Mouse (Mus musculus): ENCODE data around the gene Slc37a3. TPM values are rescaled to one million over a fixed set of nuclear protein-coding genes. Genes with fewer than 3 reads are reported as not detected.

Gene Slc37a3
- polyA plus RNA-seq, 1 experiment from 2014 or later, result 34.5 TPM

DNA sequence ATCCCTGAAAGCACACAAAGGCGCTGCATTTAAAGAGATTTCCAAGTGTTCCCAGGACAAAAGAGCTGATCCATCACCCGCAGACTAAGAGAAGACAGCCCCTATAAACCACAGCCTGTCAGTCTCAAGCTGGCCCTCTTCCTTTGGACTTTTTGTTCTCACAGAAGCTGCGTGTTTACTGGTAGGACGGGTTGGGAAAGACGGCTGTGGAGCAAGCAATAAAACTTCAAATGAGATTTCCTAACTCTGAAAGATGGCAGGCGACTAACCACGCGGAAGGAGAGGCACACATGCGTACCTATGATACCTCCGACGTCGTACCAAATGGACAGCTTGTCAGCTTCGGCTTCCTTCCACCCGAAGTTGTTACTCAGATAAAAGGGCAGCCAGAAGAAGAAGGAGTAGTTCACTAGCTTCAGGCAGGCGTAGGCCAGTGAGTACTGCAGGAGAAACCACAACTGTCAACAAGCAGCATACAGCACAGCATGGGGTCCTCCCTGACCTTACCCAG is 30.4 kb downstream of the Slc37a3 start:
- no peaks in the 10 kb centered on the region for H3K27me3 ChIP-seq (ENCODE audit: control insufficient read depth, insufficient read depth, low read length)
- H3K9ac ChIP-seq (ENCODE audit: low read depth, low read length), result no peak overlapping the region
- H3K9me3 ChIP-seq (replicated peaks; ENCODE audit: control insufficient read depth, low read length), result no peaks in the 10 kb centered on the region
- H3K4me2 ChIP-seq, result no peak overlapping the region
- no peak for ATAC-seq (replicated peaks; ENCODE audit: insufficient number of reproducible peaks, low FRiP score, low TSS enrichment)
- 55% methylated on average over 15 of the region's 15 CpGs for WGBS (ENCODE audit: insufficient replicate concordance)
- peaks cover 18% of the 10 kb centered on the region for H3K36me3 ChIP-seq (ENCODE audit: control insufficient read depth, insufficient read depth, low read length)
- H3K4me3 ChIP-seq (ENCODE audit: low read depth, low read length), result no peak overlapping the region
- no peaks in the 10 kb centered on the region for H3K4me1 ChIP-seq (ENCODE audit: control insufficient read depth, insufficient read depth, low read length)
- H3K27ac ChIP-seq (ENCODE audit: low read depth, low read length), result no peak overlapping the region

- ATAC-seq (replicated peaks; ENCODE audit: insufficient number of reproducible peaks, low FRiP score, low TSS enrichment), result no peak
- no peak overlapping the region for H3K9ac ChIP-seq (ENCODE audit: low read depth, low read length)
- H3K27me3 ChIP-seq (ENCODE audit: control insufficient read depth, insufficient read depth, low read length), result no peaks in the 10 kb centered on the region
- H3K4me3 ChIP-seq (ENCODE audit: low read depth, low read length), result no peak overlapping the region
- H3K4me2 ChIP-seq, result no peak overlapping the region
- H3K4me1 ChIP-seq (ENCODE audit: control insufficient read depth, insufficient read depth, low read length), result no peaks in the 10 kb centered on the region
- H3K27ac ChIP-seq (ENCODE audit: low read depth, low read length), result no peak overlapping the region
- no peaks in the 10 kb centered on the region for H3K9me3 ChIP-seq (replicated peaks; ENCODE audit: control insufficient read depth, low read length)
- peaks cover 14% of the 10 kb centered on the region for H3K36me3 ChIP-seq (ENCODE audit: control insufficient read depth, insufficient read depth, low read length)
- WGBS (ENCODE audit: insufficient replicate concordance), result 63% methylated on average over 7 of the region's 7 CpGs
These were observed 32.0 kb downstream of the Slc37a3 start for GRCm38 (mm10) chr6:39345430-39345829.

- Histone ChIP-seq H3K9me3 (replicated peaks; ENCODE audit: control insufficient read depth, low read length) (no peaks in the 10 kb centered on the region), H3K36me3 (ENCODE audit: control insufficient read depth, insufficient read depth, low read length) (peaks cover 9% of the 10 kb centered on the region; the same call in 1 of the 2 replicates), H3K9ac (ENCODE audit: low read depth, low read length) (no peak overlapping the region), H3K27ac (ENCODE audit: low read depth, low read length) (no peak overlapping the region), H3K27me3 (ENCODE audit: control insufficient read depth, insufficient read depth, low read length) (no peaks in the 10 kb centered on the region), H3K4me1 (ENCODE audit: control insufficient read depth, insufficient read depth, low read length) (no peaks in the 10 kb centered on the region), H3K4me3 (ENCODE audit: low read depth, low read length) (no peak overlapping the region), H3K4me2 (no peak overlapping the region)
- ATAC-seq (replicated peaks; ENCODE audit: insufficient number of reproducible peaks, low FRiP score, low TSS enrichment), result 0 out of 2 replicates have a peak, but pooled peaks have one; percentile 10
- WGBS (ENCODE audit: insufficient replicate concordance), result 28% methylated on average over 12 of the region's 12 CpGs
These were observed 33.5 kb downstream of the Slc37a3 start for GRCm38 (mm10) chr6:39344020-39344419.

- no peaks in the 10 kb centered on the region for H3K4me1 ChIP-seq (ENCODE audit: control insufficient read depth, insufficient read depth, low read length)
- 70% methylated on average over 2 of the region's 2 CpGs for WGBS (ENCODE audit: insufficient replicate concordance)
- H3K27me3 ChIP-seq (ENCODE audit: control insufficient read depth, insufficient read depth, low read length), result no peaks in the 10 kb centered on the region
- no peak overlapping the region for H3K4me3 ChIP-seq (ENCODE audit: low read depth, low read length)
- H3K9me3 ChIP-seq (replicated peaks; ENCODE audit: control insufficient read depth, low read length), result no peaks in the 10 kb centered on the region
- no peak overlapping the region for H3K27ac ChIP-seq (ENCODE audit: low read depth, low read length)
- ATAC-seq (replicated peaks; ENCODE audit: insufficient number of reproducible peaks, low FRiP score, low TSS enrichment), result no peak
- no peak overlapping the region for H3K4me2 ChIP-seq
- peaks cover 7% of the 10 kb centered on the region; the same call in 1 of the 2 replicates for H3K36me3 ChIP-seq (ENCODE audit: control insufficient read depth, insufficient read depth, low read length)
- H3K9ac ChIP-seq (ENCODE audit: low read depth, low read length), result no peak overlapping the region
These were observed 35.7 kb downstream of the Slc37a3 start for GRCm38 (mm10) chr6:39341798-39342197.

GRCm38 (mm10) chr6:39338359-39338758 is 39.1 kb downstream of the Slc37a3 start:
- Histone ChIP-seq H3K36me3 (ENCODE audit: control insufficient read depth, insufficient read depth, low read length) (no peaks in the 10 kb centered on the region; the same call in none of the 2 replicates), H3K9me3 (replicated peaks; ENCODE audit: control insufficient read depth, low read length) (no peaks in the 10 kb centered on the region), H3K4me3 (ENCODE audit: low read depth, low read length) (no peak overlapping the region), H3K4me1 (ENCODE audit: control insufficient read depth, insufficient read depth, low read length) (no peaks in the 10 kb centered on the region), H3K27me3 (ENCODE audit: control insufficient read depth, insufficient read depth, low read length) (no peaks in the 10 kb centered on the region), H3K9ac (ENCODE audit: low read depth, low read length) (no peak overlapping the region), H3K27ac (ENCODE audit: low read depth, low read length) (no peak overlapping the region), H3K4me2 (no peak overlapping the region)
- no peak for ATAC-seq (replicated peaks; ENCODE audit: insufficient number of reproducible peaks, low FRiP score, low TSS enrichment)
- WGBS (ENCODE audit: insufficient replicate concordance), result 84% methylated on average over 8 of the region's 8 CpGs

DNA sequence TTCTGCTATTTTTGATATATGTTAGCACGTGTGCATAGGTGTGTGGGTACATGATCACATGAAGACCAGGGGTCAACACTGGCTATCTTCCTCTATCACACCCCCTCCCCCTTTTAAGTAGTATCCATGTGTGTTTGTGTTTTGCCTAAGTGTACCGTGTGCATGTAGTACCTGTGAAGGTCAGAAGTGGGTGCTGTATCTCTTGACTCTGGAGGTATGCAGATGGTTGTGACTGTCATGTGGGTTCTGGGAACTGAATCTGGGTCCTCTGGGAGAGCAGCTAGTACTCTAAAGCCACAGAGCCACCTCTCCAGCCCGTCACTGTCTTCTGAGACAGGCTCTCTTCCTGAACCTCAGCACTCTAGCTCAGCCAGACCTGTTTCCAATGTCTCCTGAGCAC is 42.6 kb downstream of the Slc37a3 start:
- Histone ChIP-seq H3K9me3 (replicated peaks; ENCODE audit: control insufficient read depth, low read length) (no peaks in the 10 kb centered on the region), H3K4me3 (ENCODE audit: low read depth, low read length) (no peak overlapping the region), H3K27ac (ENCODE audit: low read depth, low read length) (no peak overlapping the region), H3K36me3 (ENCODE audit: control insufficient read depth, insufficient read depth, low read length) (peaks cover 2% of the 10 kb centered on the region), H3K27me3 (ENCODE audit: control insufficient read depth, insufficient read depth, low read length) (no peaks in the 10 kb centered on the region), H3K4me1 (ENCODE audit: control insufficient read depth, insufficient read depth, low read length) (no peaks in the 10 kb centered on the region), H3K9ac (ENCODE audit: low read depth, low read length) (no peak overlapping the region), H3K4me2 (no peak overlapping the region)
- no peak for ATAC-seq (replicated peaks; ENCODE audit: insufficient number of reproducible peaks, low FRiP score, low TSS enrichment)
- 86% methylated on average over 3 of the region's 3 CpGs for WGBS (ENCODE audit: insufficient replicate concordance)

DNA sequence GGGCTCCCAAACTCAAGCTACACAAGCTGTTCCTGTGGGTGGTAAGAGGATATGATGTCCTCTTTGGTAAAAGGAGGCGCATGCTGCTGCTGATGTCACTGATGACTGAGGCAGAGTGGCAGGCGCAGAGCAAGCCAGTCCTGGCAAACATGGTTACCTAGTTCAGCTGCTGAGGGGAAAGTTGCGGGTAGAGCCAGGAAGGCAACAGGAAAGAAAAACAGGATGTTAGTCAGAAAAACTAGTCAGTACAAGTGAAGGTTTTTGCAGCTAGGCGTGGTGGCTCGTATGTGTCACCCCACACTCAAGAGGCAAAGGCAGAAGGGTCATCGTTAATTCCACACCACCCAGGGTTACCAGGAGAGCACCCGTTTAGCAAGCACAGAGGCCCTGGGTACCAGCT is 43.3 kb downstream of the Slc37a3 start:
- Histone ChIP-seq H3K27ac (ENCODE audit: low read depth, low read length) (no peak overlapping the region), H3K27me3 (ENCODE audit: control insufficient read depth, insufficient read depth, low read length) (no peaks in the 10 kb centered on the region), H3K4me2 (no peak overlapping the region), H3K4me1 (ENCODE audit: control insufficient read depth, insufficient read depth, low read length) (no peaks in the 10 kb centered on the region), H3K9ac (ENCODE audit: low read depth, low read length) (no peak overlapping the region), H3K36me3 (ENCODE audit: control insufficient read depth, insufficient read depth, low read length) (peaks cover 2% of the 10 kb centered on the region), H3K9me3 (replicated peaks; ENCODE audit: control insufficient read depth, low read length) (no peaks in the 10 kb centered on the region), H3K4me3 (ENCODE audit: low read depth, low read length) (no peak overlapping the region)
- WGBS (ENCODE audit: insufficient replicate concordance), result 84% methylated on average over 7 of the region's 7 CpGs
- ATAC-seq (replicated peaks; ENCODE audit: insufficient number of reproducible peaks, low FRiP score, low TSS enrichment), result no peak

DNA sequence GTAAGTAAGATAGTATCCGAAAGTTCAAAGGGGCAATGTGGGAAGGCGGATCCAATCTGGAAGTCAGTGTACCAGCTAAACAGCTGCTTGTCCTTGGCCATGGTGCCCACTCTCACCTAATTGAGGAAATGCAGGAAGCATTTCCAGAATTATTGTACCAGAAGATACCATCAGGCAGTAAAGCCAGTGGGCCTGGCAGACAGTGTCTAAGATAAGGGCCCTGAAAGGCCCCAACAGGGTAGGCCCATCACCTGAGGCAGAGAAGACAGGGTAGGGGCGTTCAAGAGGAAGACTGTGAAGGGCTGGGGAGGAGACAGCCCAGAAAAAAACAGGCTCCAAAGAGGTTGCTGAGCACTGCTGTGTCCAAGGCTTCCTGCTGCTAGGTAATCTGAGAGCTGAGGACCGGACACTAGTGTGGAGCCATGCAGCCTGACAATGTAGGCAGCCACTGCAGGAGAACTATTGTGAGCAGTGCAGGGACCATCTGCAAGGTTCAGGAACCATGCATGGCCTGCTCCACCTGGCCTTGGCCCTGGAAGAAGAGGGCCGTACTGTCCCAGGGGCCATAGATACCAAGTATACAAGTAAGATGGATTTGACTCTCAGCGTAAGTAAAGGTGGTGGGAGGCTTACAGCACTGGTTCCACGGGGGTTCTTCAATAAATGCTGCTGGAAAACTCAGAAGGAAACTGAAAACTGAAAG is 45.3 kb downstream of the Slc37a3 start:
- no peaks in the 10 kb centered on the region for H3K27me3 ChIP-seq (ENCODE audit: control insufficient read depth, insufficient read depth, low read length)
- no peak overlapping the region for H3K4me3 ChIP-seq (ENCODE audit: low read depth, low read length)
- H3K9me3 ChIP-seq (replicated peaks; ENCODE audit: control insufficient read depth, low read length), result no peaks in the 10 kb centered on the region
- 80% methylated on average over 7 of the region's 7 CpGs for WGBS (ENCODE audit: insufficient replicate concordance)
- no peak overlapping the region for H3K27ac ChIP-seq (ENCODE audit: low read depth, low read length)
- no peak for ATAC-seq (replicated peaks; ENCODE audit: insufficient number of reproducible peaks, low FRiP score, low TSS enrichment)
- no peak overlapping the region for H3K9ac ChIP-seq (ENCODE audit: low read depth, low read length)
- peaks cover 2% of the 10 kb centered on the region for H3K36me3 ChIP-seq (ENCODE audit: control insufficient read depth, insufficient read depth, low read length)
- no peak overlapping the region for H3K4me2 ChIP-seq
- no peaks in the 10 kb centered on the region for H3K4me1 ChIP-seq (ENCODE audit: control insufficient read depth, insufficient read depth, low read length)

DNA sequence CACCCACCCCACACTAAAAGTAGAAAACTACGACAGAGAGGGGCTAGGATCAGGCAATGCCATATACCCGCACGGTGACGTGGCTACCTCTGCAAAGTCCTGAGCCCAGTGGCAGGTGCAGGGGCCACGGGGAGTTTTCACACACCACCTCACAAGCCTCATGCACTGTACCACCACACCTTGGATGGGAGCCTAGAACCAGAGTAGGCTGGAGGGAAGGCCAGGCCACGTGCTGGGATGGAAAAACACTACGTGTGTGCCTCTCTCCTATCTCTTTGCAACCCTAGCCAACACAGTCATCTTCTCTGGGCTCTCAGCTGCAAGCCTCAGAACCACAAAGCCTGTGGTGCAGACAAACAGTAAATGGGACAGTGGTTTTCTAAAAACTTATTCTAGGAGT is 46.5 kb downstream of the Slc37a3 start:
- no peaks in the 10 kb centered on the region for H3K27me3 ChIP-seq (ENCODE audit: control insufficient read depth, insufficient read depth, low read length)
- H3K36me3 ChIP-seq (ENCODE audit: control insufficient read depth, insufficient read depth, low read length), result peaks cover 2% of the 10 kb centered on the region
- no peak overlapping the region for H3K27ac ChIP-seq (ENCODE audit: low read depth, low read length)
- no peaks in the 10 kb centered on the region for H3K9me3 ChIP-seq (replicated peaks; ENCODE audit: control insufficient read depth, low read length)
- no peak for ATAC-seq (replicated peaks; ENCODE audit: insufficient number of reproducible peaks, low FRiP score, low TSS enrichment)
- no peak overlapping the region for H3K9ac ChIP-seq (ENCODE audit: low read depth, low read length)
- no peak overlapping the region for H3K4me3 ChIP-seq (ENCODE audit: low read depth, low read length)
- no peak overlapping the region for H3K4me2 ChIP-seq
- H3K4me1 ChIP-seq (ENCODE audit: control insufficient read depth, insufficient read depth, low read length), result no peaks in the 10 kb centered on the region
- WGBS (ENCODE audit: insufficient replicate concordance), result 89% methylated on average over 7 of the region's 7 CpGs
